Mouse (Mus musculus): ENCODE measurements around the gene Eepd1.

The Eepd1 gene

GRCm38 (mm10) chr9:25539461-25539860 lies 58.1 kb downstream of the Eepd1 start:
- peak; percentile 56 for DNase-seq

- peak; percentile 27 for DNase-seq
Observed at GRCm38 (mm10) chr9:25541355-25541754, 60.0 kb downstream of the Eepd1 start.

GRCm38 (mm10) chr9:25545212-25545611 lies 63.9 kb downstream of the Eepd1 start:
- DNase-seq, result no peak

DNA sequence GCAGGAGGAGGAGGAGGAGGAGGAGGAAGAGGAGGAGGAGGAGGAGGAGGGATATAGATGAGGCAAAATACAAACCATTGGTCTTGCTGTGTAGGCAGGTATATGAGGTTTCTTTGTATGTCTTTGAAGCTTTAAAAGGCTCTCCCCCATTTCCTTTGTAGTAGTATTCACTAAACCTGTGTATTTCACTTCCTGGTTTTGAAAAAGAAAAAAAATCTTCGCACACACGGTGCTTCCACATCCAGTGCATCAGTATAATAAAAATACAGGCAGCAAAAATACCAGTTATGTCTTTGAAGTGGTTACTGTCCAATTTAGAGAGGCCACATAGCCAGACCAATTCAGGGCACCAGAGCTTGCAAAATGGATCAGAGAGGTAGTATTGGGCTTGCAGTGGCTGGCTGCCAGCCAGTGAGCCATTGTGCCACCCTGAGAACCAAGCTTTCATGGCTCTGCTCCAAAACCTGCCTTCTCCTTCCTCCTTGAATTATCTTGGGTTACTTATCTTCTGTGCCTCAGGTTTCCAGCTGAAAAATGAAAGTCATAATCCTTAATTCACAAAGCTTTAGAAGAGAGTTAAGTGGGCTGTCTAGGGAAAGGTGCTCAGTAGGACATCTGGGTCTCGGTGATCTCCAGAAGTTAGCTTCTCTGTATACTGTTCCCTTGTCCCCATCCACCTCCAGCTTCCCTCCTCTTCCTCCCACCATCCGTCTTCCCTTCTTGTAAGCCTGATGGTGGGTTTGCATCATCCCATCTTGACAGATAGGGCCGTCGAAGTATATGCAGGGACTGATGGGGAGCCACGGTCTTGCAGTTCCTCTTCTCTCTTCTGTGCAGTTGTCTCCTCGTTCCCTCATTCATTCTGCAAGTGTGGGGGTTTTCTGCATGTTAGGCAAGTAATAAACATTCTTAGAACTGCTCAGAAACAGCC lies 68.0 kb downstream of the Eepd1 start:
- peak; percentile 66 for DNase-seq

DNA sequence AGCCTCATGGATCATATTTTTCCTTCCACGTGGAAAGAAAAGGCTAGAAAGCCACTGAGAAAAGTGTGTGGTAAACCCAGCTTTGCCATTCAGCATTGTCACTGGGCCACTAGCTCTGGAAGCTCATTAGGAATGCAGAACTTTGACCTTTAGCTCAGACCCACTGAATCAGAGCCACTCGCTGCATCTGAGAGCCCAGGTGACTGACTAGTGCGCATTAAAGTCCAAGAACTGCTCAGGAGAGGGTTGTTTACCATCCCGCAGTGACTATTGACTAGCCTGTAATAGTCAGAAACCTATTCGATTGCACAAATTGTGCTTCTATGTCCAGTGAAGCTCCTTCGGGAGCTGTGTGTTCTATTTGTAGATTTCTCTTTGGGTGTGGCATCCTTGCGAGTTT lies 68.8 kb downstream of the Eepd1 start:
- DNase-seq, result no peak

DNA sequence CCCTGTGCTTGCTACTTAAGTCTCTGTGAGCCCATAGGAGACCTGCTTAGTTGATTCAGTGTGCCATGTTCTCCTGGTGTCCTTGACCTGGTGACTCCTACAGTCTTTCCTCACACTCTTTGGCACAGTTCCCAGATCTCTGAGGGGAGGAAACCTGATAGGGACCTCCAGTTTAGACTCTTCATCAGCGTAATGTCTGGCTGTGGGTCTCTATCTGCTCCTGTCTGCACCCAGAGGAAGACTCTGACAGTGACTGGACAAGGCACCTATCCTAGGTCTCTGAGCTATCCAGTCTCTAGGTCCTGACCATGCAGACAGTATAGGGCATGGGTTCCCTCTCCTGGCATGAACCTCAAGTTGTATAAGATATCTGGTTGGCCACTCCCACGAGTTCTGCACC lies 71.2 kb downstream of the Eepd1 start:
- DNase-seq, result no peak

GRCm38 (mm10) chr9:25554246-25554803 lies 73.0 kb downstream of the Eepd1 start:
- DNase-seq, result no peak

GRCm38 (mm10) chr9:25555261-25555660 lies 73.9 kb downstream of the Eepd1 start:
- no peak for DNase-seq

- DNase-seq, result no peak
Observed at GRCm38 (mm10) chr9:25556008-25556407, 74.7 kb downstream of the Eepd1 start.

GRCm38 (mm10) chr9:25557378-25557777 lies 76.0 kb downstream of the Eepd1 start:
- no peak for DNase-seq

GRCm38 (mm10) chr9:25558834-25559233 lies 77.5 kb downstream of the Eepd1 start:
- no peak for DNase-seq

DNA sequence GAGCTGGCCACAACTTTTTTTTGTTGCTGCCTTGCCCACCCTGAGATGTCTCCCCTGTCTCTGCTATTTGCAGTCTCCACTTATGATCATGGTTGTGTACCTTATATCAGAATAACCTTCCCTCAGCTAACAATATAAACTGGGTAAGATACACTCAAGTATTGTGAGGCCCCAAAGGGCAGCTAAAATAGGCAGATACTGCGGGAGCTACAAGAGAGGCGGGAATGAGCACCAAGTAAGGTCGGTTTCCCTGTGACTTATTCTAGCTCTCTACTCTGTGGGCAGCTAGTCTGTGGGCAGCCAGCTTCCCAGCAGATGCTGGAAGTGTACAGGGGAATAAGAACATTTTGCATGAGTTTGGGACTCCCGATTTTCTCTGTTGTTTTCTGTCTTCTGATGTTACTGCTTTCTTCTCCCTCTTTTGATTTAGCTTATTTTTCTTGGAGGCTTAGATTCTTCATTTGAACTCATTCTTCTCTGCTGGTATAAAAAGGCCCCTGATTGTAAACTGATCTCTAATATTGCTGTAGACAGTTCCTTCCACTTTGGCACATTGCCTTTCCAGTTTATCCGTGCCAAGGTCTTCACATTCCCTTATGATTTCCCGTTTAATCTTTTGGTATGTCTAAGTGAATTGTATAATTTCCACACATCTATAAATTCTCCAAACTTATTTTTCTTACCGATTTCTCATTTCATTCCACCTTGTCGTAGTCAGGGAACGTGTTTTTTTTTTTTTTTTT lies 78.8 kb downstream of the Eepd1 start:
- DNase-seq, result no peak

GRCm38 (mm10) chr9:25561143-25561542 lies 79.8 kb downstream of the Eepd1 start:
- DNase-seq, result no peak

GRCm38 (mm10) chr9:25563806-25564205 lies 82.5 kb downstream of the Eepd1 start:
- no peak for DNase-seq

- DNase-seq, result no peak
Observed at GRCm38 (mm10) chr9:25567071-25567470, 85.7 kb downstream of the Eepd1 start.

- DNase-seq, result no peak
Observed at GRCm38 (mm10) chr9:25568783-25569182, 87.4 kb downstream of the Eepd1 start.

DNA sequence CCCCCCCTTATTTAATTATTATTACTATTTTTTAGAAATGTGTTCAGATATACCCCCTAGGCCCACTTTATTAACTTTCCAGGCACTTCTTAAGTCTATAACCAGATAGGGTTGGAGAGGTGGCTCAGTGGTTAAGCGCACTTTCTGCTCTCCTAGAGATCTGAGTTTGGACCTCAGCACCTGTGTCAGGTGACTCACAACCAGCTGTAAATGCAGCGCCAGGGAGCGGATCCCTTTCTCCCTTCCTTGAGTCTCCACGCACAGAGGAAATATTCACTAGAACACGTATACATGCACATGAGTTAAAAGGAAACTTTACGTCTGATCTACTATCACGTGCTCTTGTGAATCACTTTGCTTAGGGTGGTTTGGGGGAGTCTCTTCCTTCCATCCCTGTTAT lies 88.7 kb downstream of the Eepd1 start:
- DNase-seq, result no peak

- DNase-seq, result peak; percentile 70
Observed at GRCm38 (mm10) chr9:25570436-25570835, 89.1 kb downstream of the Eepd1 start.

GRCm38 (mm10) chr9:25571381-25571780 lies 90.0 kb downstream of the Eepd1 start:
- no peak for DNase-seq

GRCm38 (mm10) chr9:25573753-25574152 lies 92.4 kb downstream of the Eepd1 start:
- no peak for DNase-seq

DNA sequence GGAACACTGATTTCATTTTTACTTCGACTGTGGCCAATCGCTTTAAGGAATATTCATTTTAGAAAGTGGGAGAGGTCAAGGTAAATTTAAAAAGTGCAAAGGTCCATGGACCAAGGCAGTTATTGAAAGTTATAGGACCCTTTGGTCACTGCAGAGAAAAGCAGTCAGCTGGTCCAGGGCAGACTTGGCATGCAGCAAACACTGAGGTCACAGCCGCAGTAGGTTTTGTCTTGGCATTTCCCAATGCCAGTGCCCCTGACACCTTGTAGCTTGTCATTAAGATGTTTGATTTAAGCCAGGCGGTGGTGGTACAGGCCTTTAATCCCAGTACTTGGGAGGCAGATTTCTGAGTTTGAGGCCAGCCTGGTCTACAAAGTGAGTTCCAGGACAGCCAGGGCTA lies 92.8 kb downstream of the Eepd1 start:
- no peak for DNase-seq

- peak; percentile 18 for DNase-seq
Observed at GRCm38 (mm10) chr9:25578674-25579596, 97.6 kb downstream of the Eepd1 start.

DNA sequence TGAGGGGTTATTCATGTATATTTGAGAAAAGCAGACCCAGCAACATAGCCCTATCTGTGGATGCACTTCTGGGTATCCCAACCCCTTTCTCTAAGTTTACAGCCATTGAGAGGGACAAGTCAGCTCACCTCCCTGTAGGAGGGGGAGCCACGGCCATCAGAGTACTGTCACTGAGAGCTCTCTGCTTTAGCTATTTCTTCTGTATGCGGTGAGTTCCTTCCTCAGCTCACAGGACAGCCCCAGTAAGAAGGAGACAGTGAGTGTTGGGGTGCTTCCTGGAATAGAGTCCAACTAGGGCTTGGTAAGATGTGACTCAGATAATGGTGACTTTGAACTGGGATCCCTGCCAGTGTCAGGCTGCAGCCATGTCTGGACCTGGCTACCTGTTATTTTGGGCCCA lies 102.3 kb downstream of the Eepd1 start:
- DNase-seq, result no peak
